Mouse (Mus musculus) kidney, embryonic 15.5 days (tissue): ENCODE measurements around the gene Ifitm7. TPM values are rescaled to one million over a fixed set of nuclear protein-coding genes. Genes with fewer than 3 reads are reported as not detected.

Source experiments
- polyA plus RNA-seq: library from polyadenylated mRNA; unstranded; fragments of >200 nt; fragmentation: Nextera tagmentation; extraction: Ambion mirVana; gene quantifications from 2 replicates; pipeline ENCODE4 v1.2.1, GENCODE M21; 2015

The Ifitm7 gene
- polyA plus RNA-seq, 1 experiment from 2014 or later, result 0.08 TPM

Other genes starting within 250 kb of the Ifitm7 start
- gene Rrn3, start 206.2 kb downstream of the Ifitm7 start, polyA plus RNA-seq, result 68.2 and 68.9 TPM in 2 replicates
- 162 and 163 TPM in 2 replicates for gene Ntan1, start 168.0 kb downstream of the Ifitm7 start, polyA plus RNA-seq
- gene Pdxdc1, start 83.8 kb downstream of the Ifitm7 start, polyA plus RNA-seq, result 77.7 and 89.2 TPM in 2 replicates
- 7.5 and 7.7 TPM in 2 replicates for gene Mpv17l, start 83.7 kb downstream of the Ifitm7 start, polyA plus RNA-seq
- 1.6 and 2.2 TPM in 2 replicates for gene 2900011O08Rik, start 284 bp downstream of the Ifitm7 start, polyA plus RNA-seq
- gene Nde1, start 176.4 kb upstream of the Ifitm7 start, polyA plus RNA-seq, result 123 and 126 TPM in 2 replicates
- 16.8 and 18.7 TPM in 2 replicates for gene Marf1, start 176.5 kb upstream of the Ifitm7 start, polyA plus RNA-seq